Mouse (Mus musculus): ENCODE measurements around the gene Dclre1b.

DNA sequence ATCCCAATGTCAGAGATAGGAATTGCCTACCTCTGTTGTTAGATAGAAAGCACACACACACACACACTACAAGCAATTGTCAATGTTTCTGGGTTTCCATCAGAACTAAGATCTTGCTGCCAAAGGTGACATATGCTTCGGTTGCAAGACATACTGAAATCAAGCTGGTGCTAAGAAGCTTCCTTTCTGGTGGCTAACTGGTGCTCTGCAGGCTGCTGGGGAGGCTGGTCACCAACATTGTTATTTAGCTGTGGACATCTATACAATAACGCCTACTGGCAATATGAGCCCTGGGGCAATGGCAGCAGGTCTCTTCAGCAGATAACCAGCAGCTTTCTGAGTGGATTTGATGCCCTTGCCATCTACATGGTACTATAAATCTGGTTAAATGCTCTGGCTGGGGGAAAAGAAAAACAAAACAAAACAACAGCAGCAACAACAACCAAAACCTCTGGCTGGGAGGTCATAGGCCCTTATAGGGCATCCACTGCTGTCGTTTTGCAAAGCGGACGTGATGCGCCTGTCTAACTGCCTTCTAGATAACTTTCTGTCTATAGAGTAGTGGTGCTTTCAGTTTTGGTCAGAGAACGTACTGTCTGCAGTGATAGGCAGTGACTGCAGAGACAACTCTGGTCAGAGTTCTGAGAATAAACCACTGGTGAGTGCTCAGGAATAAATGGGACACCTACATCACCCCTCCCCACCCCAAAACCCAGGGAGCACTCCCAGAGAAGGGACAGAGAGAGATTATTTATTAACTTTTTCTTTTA lies 48.0 kb upstream of the Dclre1b start:
- TF ChIP-seq CTCF (IDR thresholded peaks at IDR 0.05; ENCODE audit: borderline replicate concordance, extremely low read depth, insufficient read depth, insufficient read length) (no peak), POLR2A (IDR thresholded peaks at IDR 0.05; ENCODE audit: borderline replicate concordance, extremely low read depth, insufficient read depth, insufficient read length, poor library complexity, severe bottlenecking) (no peak)

Data from brain, embryonic 14.5 days (tissue).